Mouse (Mus musculus) MEL-GATA-1-ER (cell line): ENCODE measurements around the gene Gm20388.
A peak's percentile ranks its signal among the peaks of the same experiment; 100 is the strongest.

Experiments used
- DNase-seq: peaks from one replicate; pipeline ENCODE4 v3.0.0-alpha.2; 2012; ENCODE audit warnings: low read depth; ENCODE audit errors: extremely low read depth

The Gm20388 gene

GRCm38 (mm10) chr8:121445027-121445471, 1534.4 kb downstream of the Gm20388 start:
- DNase-seq: no peak

GRCm38 (mm10) chr8:121446133-121446532, 1535.5 kb downstream of the Gm20388 start:
- no peak for DNase-seq

- no peak for DNase-seq
These were observed 1536.2 kb downstream of the Gm20388 start for GRCm38 (mm10) chr8:121446862-121447261.

GRCm38 (mm10) chr8:121450211-121450610, 1539.6 kb downstream of the Gm20388 start:
- no peak for DNase-seq

- no peak for DNase-seq
These were observed 1540.9 kb downstream of the Gm20388 start for GRCm38 (mm10) chr8:121451404-121452076.

GRCm38 (mm10) chr8:121454737-121455136, 1544.1 kb downstream of the Gm20388 start:
- DNase-seq: no peak

- DNase-seq: no peak
These were observed 1550.6 kb downstream of the Gm20388 start for GRCm38 (mm10) chr8:121461192-121461591.

GRCm38 (mm10) chr8:121462092-121462491, 1551.5 kb downstream of the Gm20388 start:
- no peak for DNase-seq

- no peak for DNase-seq
These were observed 1557.7 kb downstream of the Gm20388 start for GRCm38 (mm10) chr8:121468083-121469071.

GRCm38 (mm10) chr8:121474161-121474897, 1563.7 kb downstream of the Gm20388 start:
- DNase-seq: no peak

- DNase-seq: no peak
These were observed 1564.2 kb downstream of the Gm20388 start for GRCm38 (mm10) chr8:121474898-121475284.

GRCm38 (mm10) chr8:121477851-121478547, 1567.4 kb downstream of the Gm20388 start:
- DNase-seq: no peak

- no peak for DNase-seq
These were observed 1568.5 kb downstream of the Gm20388 start for GRCm38 (mm10) chr8:121479144-121479543.

- DNase-seq: no peak
These were observed 1569.9 kb downstream of the Gm20388 start for GRCm38 (mm10) chr8:121480411-121481031.

GRCm38 (mm10) chr8:121484072-121484782, 1573.6 kb downstream of the Gm20388 start:
- no peak for DNase-seq

GRCm38 (mm10) chr8:121491633-121492032, 1581.0 kb downstream of the Gm20388 start:
- DNase-seq: no peak

GRCm38 (mm10) chr8:121497621-121498020, 1587.0 kb downstream of the Gm20388 start:
- no peak for DNase-seq

- no peak for DNase-seq
These were observed 1601.1 kb downstream of the Gm20388 start for GRCm38 (mm10) chr8:121511751-121512150.

GRCm38 (mm10) chr8:121513429-121513828, 1602.8 kb downstream of the Gm20388 start:
- DNase-seq: peak; percentile 2
